Mouse (Mus musculus): Measurements from ENCODE around the gene St3gal3.

St3gal3 gene

GRCm38 (mm10) chr4:117889471-117889870, 245.2 kb downstream of the St3gal3 start:
- DNase-seq, result no peak

DNA sequence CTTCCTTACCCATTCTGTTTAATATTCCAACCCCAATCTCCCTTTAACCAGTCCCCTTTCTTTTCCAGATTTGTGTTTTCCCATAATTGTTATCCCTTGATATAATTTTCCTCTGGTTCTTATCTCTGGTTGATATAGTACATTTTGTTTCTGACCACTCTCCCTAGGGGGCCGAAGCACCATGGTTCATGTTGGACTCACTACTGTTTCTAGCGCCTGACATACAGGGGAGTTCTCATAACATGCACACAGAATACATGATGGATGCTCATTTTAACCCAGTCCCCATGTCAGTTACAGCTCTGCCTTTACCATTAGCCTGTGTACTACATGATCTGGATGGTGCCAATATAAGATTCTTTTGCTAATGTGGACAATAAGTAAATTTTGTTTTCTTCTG, 246.8 kb downstream of the St3gal3 start:
- DNase-seq, result no peak

- peak; percentile 96 to 98 for DNase-seq
Observed at GRCm38 (mm10) chr4:117887133-117887532, 247.6 kb downstream of the St3gal3 start, which contains the start of gene Atp6v0b. TSS of gene Atp6v0b (minus strand) at chr4:117887333.

DNA sequence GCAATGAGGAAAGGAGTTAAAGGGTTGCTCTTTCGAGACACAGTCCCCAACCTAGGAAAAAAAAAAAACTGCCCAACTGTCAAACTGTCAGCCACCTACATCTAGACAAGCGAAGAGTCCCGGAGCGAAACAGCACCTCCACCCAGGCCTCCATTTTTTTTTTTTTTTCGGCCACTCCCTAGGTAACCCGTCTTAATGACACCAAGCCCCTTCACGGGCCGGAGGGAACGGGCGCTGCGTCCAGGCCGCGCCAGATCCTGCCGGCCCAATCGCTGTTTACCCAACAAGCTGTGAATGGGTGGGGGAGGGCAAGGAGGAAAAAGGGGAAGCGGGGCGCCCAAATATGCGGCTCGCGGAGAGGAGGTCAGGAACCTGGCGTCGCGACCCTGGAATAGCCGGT, 248.1 kb downstream of the St3gal3 start:
- peak; percentile 33 to 64 for DNase-seq

GRCm38 (mm10) chr4:117885994-117886393, 248.7 kb downstream of the St3gal3 start:
- no peak for DNase-seq

- DNase-seq, result no peak
Observed at GRCm38 (mm10) chr4:117885093-117885492, 249.6 kb downstream of the St3gal3 start.

DNA sequence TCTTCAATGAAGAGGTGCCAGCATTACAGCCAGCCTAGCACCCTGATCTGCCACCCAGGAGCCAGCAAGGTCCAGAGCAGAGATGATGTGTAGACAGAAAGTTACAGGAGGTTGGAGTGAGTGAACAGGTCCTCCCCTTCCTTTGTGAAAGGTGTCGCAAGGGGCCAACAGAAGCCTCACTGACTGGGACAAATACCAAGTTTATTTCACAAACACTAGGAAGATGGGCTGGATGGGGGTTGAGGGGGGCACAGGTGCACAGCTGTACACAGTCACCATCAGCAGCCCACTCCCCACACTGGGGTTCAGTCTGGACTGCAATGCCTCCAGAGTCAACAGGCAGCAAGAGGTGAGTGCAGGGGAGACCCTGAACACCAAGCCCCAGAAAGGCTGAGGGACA, 250.6 kb downstream of the St3gal3 start:
- DNase-seq, result no peak

GRCm38 (mm10) chr4:117882701-117883691, 251.7 kb downstream of the St3gal3 start, which contains the start of gene B4galt2:
TSS of gene B4galt2 (minus strand) at chr4:117883487.
- peak; percentile 16 to 68 for DNase-seq

All from kidney, postnatal 25 days (tissue).